Mouse (Mus musculus): ENCODE data around the gene 4921539E11Rik.
A peak's percentile ranks its signal among the peaks of the same experiment; 100 is the strongest.

The 4921539E11Rik gene

GRCm38 (mm10) chr4:103290763-103291162, at the start of gene 4921539E11Rik:
Gene 4921539E11Rik (minus strand): TSS chr4:103290863.
- no peak for DNase-seq (ENCODE audit: low read depth, low spot score)

DNA sequence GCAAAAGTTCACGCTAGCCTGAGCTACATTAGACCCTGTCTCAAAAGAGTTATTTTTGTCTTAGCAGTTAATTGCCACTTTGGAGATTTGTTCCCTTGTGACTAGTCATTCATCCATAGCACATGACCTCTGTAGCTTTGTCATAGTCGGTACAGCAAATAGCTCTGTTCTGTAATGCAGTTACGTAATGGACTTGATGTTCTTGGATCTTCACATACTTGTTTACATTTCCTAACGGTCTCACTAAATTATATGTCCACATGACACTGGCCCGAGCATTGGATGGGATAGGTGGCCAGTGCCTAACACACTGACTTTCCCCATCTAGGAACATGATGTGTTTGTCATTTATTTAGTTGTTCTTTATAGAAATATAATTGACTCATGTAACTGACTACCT, 44.5 kb upstream of the 4921539E11Rik start:
- no peak for DNase-seq (ENCODE audit: low read depth, low spot score)

DNA sequence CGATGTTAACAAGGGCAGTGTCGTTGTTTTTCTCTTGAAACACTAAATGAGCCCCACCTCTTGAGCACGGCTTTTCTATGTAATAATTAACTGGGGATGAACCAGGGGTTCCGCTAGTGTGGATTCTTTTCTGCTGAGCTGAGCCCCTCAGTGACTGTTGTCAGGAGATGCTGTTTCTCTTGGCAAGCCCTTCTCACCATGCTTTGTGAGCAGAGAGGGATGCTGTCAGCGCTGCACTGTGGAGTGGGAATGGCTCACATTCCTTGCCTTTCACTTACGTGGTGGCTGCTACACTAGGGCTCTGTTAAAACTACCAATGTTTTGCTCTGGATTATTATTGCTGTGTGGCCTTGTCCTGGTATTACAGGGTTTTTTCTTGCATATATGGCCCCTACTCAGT, 38.7 kb upstream of the 4921539E11Rik start:
- no peak for DNase-seq (ENCODE audit: low read depth, low spot score)

DNA sequence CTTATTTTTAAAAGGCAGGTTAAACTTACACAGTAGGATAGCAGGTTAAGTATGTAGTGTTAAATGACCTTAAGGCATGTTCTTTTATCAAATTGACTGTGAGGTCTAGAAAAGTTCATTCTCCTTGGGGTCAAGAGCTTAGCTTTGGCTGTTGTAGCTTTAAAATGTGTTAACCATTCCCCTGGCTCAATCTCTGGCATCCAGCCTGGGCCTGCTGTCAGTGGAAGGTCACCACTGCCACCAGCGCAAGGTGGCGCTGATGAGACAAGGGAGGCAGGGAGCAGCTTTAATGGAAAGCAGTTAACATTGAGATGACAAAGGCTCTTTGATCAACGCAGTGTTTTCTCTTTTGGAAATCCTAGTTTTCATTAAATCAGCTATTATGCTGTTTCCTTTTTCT, 36.3 kb upstream of the 4921539E11Rik start:
- DNase-seq (ENCODE audit: low read depth, low spot score) = no peak

GRCm38 (mm10) chr4:103324688-103325451, 34.2 kb upstream of the 4921539E11Rik start:
- DNase-seq (ENCODE audit: low read depth, low spot score) = no peak

GRCm38 (mm10) chr4:103321461-103321860, 30.8 kb upstream of the 4921539E11Rik start:
- no peak for DNase-seq (ENCODE audit: low read depth, low spot score)

DNA sequence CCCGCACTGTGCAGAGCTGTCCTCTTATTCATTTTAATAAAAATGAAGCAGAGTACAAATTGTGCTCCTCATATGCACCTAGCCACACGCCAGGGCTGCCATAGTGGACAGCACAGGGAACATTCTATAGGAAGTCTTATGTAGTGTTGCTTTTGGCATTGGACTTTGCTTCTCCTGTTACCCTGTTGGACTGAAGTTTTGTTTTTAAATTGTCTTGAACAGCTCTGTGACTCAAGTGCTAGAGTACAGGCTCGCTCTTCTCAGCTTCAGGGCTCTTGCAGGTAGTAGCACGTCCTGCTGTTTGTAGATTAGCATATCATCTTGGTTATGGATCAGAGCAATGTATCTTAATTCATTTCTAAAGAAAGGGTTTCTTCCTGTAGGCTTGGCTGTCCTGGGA, 25.2 kb upstream of the 4921539E11Rik start:
- DNase-seq (ENCODE audit: low read depth, low spot score) = no peak

GRCm38 (mm10) chr4:103314526-103314910, 23.9 kb upstream of the 4921539E11Rik start:
- no peak for DNase-seq (ENCODE audit: low read depth, low spot score)

- peak; percentile 89 for DNase-seq (ENCODE audit: low read depth, low spot score)
Observed at GRCm38 (mm10) chr4:103313587-103314525, 23.2 kb upstream of the 4921539E11Rik start, which contains the start of gene Oma1. Gene Oma1 (plus strand): TSS chr4:103313812.

DNA sequence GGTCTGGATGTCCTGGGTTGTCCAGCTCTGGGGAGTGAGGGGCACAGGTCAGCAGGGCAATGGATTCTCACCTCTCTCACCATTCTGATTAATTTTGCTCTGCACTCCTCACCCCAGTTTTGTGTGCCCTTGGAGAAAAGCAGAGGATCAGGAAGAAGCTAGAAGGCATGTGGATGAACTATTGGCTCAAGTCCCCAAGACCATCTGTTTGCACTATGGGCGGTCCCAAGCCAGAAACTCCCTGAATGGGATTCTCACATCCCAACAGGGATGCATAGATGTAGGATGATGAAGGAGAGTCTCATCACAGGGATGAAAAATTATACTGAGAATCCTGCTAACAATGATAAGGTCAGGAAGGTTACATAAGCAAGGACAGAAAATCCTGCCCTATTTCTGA, 13.2 kb upstream of the 4921539E11Rik start:
- no peak for DNase-seq (ENCODE audit: low read depth, low spot score)

DNA sequence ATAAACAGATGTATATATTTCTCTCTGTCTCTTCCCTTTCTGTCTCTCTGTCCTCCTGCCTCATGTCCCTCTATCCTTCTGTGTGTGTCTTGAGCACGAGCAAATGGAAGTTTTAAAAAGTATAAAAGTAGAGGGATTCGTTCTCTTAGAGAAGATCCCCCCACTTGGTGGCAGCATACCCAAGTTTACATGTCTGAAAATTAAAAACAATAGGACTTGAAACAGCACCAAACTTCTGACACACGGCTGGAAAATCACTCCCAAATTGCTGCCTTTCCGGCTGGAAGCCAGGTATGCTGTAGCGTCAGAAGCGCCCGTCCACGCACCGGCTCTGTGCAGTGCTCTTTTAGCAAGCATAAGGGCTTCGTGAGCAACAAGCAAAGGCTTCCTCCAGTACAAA, 8.7 kb upstream of the 4921539E11Rik start:
- DNase-seq (ENCODE audit: low read depth, low spot score) = no peak

DNA sequence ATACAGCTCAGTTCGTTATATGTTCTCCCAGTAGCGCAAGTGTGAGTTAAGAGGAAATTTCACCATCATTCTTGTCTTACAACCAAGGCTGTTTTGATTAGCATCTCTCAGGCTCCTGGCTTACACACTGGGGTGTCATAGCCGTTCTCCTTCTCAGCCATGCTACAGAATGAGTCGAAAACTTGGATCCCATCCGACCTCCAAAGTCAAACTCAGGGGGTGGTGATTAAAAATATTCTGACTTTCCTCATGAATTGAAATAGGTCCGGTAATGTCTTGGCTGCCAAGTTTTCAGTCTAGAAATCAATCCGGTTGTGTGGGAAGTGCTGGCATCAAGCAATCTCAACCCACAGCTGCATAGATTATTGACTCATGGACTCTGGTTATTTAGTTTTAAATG, 2.3 kb downstream of the 4921539E11Rik start:
- no peak for DNase-seq (ENCODE audit: low read depth, low spot score)

GRCm38 (mm10) chr4:103273021-103273420, 17.6 kb downstream of the 4921539E11Rik start:
- peak; percentile 43 for DNase-seq (ENCODE audit: low read depth, low spot score)

DNA sequence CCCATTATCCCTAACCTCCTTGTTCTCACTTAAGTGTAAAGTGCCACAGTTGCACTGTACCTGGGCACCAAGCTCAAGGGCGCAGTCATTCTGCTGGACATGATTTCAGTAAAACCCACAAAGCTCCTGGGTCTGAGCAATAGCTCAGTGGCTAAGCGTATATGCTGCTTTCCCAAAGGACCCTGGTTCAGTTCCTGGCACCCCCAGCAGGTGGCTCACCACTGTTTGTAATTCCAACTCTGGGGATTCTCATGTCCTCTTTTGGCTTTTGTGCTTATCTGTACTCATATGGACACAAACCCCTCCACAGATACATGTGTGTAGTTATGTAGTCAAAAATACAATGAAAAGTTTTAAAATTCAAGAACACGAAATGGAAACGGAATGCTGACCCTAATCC, 21.3 kb downstream of the 4921539E11Rik start:
- DNase-seq (ENCODE audit: low read depth, low spot score) = peak; percentile 9

DNA sequence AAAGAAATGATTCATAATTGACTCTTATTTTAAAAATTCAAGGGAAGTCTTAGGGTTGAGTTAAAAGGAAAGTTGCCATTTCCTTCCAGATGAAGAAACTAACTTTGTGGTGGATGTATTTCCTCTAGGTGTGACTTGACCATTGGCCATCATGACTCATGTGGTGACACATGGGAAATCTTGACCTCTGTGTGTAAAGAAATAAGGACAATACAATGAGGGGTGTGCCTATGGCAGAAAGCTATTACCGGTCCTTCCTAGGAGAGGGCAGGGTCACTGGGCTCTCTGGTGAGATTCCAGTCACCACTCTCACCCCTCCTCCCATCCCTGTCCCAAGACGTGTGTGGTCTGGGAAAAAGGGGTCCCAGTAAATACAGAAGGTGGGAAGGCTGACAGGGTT, 25.5 kb downstream of the 4921539E11Rik start:
- no peak for DNase-seq (ENCODE audit: low read depth, low spot score)

GRCm38 (mm10) chr4:103263812-103264396, 26.8 kb downstream of the 4921539E11Rik start:
- no peak for DNase-seq (ENCODE audit: low read depth, low spot score)

DNA sequence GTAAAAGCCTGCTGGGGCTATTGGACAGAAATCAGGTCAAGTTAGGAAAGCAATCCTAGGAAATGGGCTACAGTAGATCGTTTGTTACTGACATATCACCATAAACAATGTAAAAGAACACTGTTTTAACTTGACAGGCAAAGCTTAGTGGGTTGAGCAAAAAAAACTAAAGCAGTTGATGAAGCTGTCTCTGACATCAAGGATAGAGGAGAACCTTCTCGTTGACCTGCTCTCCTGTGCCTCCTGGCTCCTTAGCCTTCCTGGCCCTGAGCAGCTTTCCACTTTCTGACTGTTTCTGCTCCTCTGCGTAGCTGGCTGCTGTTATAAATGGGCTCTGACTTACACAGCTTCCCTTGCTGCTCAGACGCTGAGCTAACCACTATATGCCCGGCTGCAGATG, 27.3 kb downstream of the 4921539E11Rik start:
- DNase-seq (ENCODE audit: low read depth, low spot score) = no peak

DNA sequence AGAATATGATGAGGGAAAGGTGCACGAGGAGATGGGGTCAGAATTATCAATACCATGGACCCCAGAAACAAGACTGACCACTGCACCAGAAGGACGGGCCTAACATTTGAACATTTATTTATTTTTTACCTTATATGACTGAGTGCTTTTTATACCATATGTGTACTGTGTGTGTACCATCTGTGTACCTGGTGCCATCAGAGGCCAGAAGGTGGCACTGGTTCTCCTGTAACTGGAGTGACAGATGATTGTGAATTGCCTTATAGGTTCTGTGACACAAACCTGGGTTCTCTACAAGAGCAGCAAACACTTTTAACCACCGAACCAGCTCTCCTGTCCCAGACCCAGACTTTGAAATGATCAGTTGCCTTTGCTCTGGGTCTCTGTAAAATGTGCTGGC, 31.8 kb downstream of the 4921539E11Rik start:
- no peak for DNase-seq (ENCODE audit: low read depth, low spot score)

DNA sequence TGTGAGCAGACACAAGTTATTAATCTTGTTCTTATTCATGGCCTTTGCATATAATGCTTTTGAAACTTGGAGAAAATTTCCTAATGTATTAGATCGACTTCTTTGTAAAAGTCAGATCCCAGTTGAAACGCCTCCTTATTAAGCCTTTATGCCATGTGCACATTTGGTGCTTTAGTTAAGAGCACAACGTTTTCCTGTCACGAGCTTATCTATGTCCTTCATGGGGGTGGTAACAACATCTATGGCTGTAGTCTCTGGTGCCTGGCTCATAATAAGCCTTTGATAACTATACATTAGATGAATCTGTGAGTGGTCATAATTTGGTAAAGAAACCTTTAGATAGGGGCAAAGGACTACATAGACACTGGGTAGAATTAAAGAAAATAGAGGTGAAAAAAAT, 36.8 kb downstream of the 4921539E11Rik start:
- no peak for DNase-seq (ENCODE audit: low read depth, low spot score)

DNA sequence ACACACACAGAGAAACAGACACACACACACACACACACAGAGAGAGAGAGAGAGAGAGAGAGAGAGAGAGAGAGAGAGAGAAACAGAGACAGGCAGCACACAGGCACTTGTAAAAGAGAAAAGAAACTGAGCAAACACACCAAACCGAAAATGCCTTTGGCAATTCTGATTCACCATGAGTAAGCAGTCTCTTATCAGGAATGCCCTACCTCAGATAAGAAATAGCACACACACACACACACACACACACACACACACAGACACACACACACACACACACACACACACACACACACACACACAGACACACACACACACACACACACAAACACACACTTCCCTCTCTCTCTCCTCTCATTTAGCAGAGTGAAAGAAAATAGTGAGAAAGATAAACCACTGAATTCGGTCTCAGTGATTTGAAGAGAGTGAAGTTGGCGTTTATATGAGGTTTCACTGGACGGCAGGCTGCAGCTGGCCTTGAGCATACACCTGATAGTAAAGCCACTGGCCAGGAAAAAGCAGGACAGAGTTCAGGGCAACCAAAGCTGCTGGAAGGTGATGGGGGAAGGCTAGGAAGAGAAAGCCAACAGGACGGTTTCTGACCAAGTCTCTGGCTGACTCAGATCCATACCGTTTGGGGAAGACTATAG, 41.1 kb downstream of the 4921539E11Rik start:
- no peak for DNase-seq (ENCODE audit: low read depth, low spot score)

DNA sequence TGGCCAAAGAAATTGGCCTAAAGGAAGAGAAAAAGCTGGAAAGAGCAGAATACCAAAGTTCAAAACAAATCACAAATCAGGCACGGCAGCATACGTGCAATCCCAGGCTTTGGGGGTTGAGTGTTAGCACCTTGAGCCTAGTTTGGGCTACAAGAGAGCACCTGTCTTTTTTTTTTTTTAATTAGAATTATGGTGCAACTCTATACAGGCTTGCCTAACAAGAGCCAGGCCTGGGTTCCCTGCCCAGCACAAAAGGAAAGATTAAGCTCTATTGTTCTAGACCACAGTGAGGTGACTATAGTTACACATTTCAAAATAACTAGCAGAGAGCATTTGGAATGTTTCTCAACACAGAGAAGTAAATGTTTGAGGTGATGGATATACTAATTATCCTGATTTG, 42.9 kb downstream of the 4921539E11Rik start:
- DNase-seq (ENCODE audit: low read depth, low spot score) = no peak

- DNase-seq (ENCODE audit: low read depth, low spot score) = no peak
Observed at GRCm38 (mm10) chr4:103247249-103247648, 43.4 kb downstream of the 4921539E11Rik start.

Data from WW6 (cell line).